Mouse (Mus musculus) B cell, adult 62 days (primary cell): Measurements from ENCODE around the gene Sh2b1. TPM values are rescaled to one million over a fixed set of nuclear protein-coding genes. Genes with fewer than 3 reads are reported as not detected.

ENCODE experiments used
- total RNA-seq: library from RNA; stranded (reverse); gene quantifications from 4 replicates; pipeline ENCODE4 v1.2.4, GENCODE M21; 2023

Gene Sh2b1
- 69.8 to 81.3 TPM (median 71.0 TPM) in 4 replicates for total RNA-seq

DNA sequence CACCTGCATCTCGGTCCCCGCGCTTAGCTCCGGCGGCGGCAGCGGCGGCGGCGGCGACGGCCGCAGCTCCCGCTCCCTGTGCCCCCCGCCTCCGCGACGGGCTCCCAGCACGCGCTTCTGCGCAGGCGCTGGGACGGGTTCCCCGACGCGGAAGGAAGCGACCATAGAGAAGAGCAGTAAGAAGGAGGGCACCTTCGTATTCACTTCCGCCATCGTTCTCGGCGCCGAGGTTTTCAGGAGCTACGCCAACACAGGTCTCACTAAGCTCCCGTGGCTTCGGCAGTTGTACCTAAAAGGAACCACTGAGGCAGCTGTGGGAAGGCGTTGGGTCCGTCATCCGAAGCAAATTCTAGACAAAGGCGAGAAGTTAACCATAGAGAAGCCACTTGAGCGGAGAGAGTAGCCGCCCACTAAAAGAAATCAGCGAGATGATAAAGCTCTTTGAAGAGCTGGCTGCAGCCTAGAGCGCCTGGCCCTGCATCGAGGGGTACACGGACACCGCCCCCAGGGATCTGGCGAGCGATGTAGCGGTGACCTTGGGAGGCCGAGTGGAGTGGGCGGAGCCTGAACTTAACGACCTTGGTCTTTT lies at the start of gene Sh2b1:
Gene Sh2b1, minus strand, starts transcription at position 432 of the 589 bp plus-strand sequence.

DNA sequence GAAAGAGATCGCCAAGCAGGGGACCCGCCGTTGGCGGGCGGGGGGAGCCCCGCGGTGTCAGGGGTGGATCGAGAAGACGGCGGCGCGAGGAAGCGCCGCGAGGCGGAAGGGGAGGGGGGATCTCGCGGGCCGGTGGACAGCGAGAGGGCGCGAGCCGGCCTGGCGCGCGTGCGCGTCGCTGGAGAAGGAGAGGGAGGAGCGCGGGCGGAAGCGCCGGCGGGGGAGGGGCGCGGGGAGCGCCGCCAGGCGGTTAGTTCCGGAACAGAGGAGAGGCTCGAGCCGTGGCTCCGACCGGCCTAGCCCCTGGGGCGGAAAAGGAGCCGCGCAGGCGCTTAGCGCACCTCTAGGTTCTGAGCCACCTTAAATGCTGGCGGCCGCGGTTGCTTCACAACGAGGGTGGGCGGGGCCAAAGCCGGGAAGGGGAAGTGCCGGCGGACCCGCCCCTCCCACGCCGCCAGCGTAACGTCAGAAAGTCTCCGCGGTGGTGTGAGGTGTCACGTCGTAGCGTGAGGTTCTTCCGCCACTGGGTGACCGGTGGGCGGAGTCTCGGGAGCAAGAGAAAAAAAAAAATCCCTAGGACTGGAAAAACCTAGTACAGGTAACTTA lies 28.2 kb upstream of the Sh2b1 start, which contains the start of gene Atxn2l:
Gene Atxn2l, minus strand, starts transcription at position 165 of the 606 bp plus-strand sequence.

DNA sequence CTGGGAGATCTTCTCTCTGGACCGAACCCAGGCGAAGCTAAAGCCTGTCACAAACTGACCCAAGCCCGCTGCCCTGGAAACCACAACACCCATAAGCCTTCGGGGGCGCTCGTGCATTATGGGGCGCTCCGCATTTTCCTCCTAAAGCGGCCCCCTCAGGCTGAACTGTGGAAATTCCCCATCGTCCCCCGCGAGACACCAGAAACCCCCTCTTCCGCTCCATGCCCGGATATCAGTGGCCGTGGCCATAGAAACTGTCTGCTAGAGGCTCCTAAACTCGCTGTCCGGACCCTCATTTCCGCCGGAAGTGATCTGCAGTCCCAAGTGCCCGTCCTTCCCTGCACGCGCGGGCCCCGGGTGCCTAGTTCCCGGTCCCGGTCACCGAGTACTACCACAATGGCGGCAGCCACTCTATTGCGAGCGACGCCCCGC lies 11.8 kb upstream of the Sh2b1 start, which contains the start of gene Tufm:
Gene Tufm, plus strand, starts transcription at position 310 of the 432 bp plus-strand sequence.

DNA sequence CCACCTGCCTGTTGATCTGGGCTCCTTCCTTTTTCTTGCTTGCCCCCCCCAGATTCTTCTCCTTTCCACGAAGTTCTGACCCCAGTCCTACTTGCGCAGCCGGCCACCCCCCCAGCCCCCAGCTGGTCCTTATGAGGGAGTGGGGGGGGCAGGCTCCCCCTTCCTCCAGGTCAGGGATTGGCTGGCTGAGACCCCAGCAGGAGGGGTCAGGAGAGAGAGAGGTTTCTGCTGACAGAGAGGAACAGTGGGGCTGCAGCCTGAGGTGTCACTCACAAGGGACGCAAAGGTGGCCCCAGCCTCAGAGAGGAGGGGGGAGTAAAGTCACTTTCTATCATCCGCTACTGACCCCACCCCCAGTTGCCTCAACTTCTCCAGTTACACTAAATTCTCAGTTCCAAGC lies 12.2 kb downstream of the Sh2b1 start, which contains the start of gene Atp2a1:
Gene Atp2a1, minus strand, starts transcription at position 105 of the 400 bp plus-strand sequence.

DNA sequence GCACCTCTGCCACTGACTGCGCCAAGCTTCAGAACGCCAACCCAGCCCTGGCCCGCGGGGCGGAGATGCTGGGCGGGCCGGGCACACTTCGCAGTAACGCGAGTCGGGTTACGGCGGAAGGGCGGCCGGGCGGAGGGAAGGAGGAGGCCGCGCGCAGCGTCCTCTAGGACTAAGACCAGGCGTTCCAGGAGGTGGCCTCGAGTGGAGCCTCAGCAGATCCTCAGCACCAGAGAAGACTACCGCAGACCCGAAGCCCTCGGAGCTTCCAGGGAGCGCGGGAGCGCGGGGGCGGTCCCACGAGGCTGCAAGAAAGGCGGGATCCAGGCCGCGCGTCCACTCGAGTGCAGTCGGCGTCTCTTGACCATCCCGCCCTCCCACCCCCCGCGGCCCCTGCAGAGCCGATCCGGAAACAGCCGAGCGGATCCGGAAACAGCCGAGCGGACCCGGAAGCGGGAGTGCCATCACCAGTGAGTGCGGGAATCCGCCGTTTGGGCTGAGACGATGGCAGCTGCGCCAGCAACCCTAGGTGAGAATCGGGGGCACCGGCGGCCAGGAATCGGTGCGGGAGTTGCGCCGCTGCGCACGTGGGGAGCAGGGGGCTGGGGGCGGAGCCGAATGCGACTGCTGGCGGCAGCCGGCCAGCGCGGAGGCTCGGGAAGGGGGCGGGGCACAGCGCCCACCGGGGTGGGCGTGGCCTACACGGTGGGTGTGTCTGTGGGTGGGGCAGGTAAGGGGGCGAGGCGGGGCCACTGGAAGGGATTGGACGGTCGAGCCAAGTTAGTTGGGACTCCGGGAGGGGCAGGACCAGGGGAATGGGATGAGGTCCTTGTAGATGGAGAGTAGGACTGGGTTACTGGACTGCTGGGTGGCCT lies 46.4 kb downstream of the Sh2b1 start, which contains the start of gene Rabep2:
Gene Rabep2, plus strand, starts transcription at position 129 of the 872 bp plus-strand sequence.

Other genes starting within 250 kb of the Sh2b1 start
- gene Sbk1, start 202.8 kb downstream of the Sh2b1 start, total RNA-seq, result 160 to 180 TPM (median 165 TPM) in 4 replicates
- gene Lat, start 105.9 kb downstream of the Sh2b1 start, total RNA-seq, result 3.4 to 5.0 TPM (median 4.2 TPM) in 4 replicates
- 63.0 to 68.9 TPM (median 66.1 TPM) in 4 replicates for gene Spns1, start 98.0 kb downstream of the Sh2b1 start, total RNA-seq
- gene Nfatc2ip, start 78.7 kb downstream of the Sh2b1 start, total RNA-seq, result 27.8 to 30.2 TPM (median 28.4 TPM) in 4 replicates
- gene Cd19, start 60.5 kb downstream of the Sh2b1 start, total RNA-seq, result 1,144 to 1,180 TPM (median 1,152 TPM) in 4 replicates
- gene Rabep2, start 46.7 kb downstream of the Sh2b1 start, total RNA-seq, result 118 to 128 TPM (median 120 TPM) in 4 replicates
- gene Atp2a1, start 12.3 kb downstream of the Sh2b1 start, total RNA-seq, result 0.15 to 0.72 TPM (median 0.34 TPM) in 4 replicates
- gene Tufm, start 11.9 kb upstream of the Sh2b1 start, total RNA-seq, result 46.5 to 61.1 TPM (median 51.6 TPM) in 4 replicates
- 208 to 212 TPM (median 210 TPM) in 4 replicates for gene Atxn2l, start 28.0 kb upstream of the Sh2b1 start, total RNA-seq
- gene Eif3c, start 91.0 kb upstream of the Sh2b1 start, total RNA-seq, result 130 to 146 TPM (median 143 TPM) in 4 replicates
- gene Apobr, start 109.5 kb upstream of the Sh2b1 start, total RNA-seq, result 1.7 to 3.9 TPM (median 2.4 TPM) in 4 replicates
- 60.3 to 80.2 TPM (median 76.1 TPM) in 4 replicates for gene Cln3, start 110.4 kb upstream of the Sh2b1 start, total RNA-seq
- not detected in 4 replicates for gene Il27, start 119.5 kb upstream of the Sh2b1 start, total RNA-seq
- gene Nupr1, start 155.4 kb upstream of the Sh2b1 start, total RNA-seq, result not detected in 4 replicates
- 56.8 to 72.7 TPM (median 63.1 TPM) in 4 replicates for gene Sgf29, start 173.9 kb upstream of the Sh2b1 start, total RNA-seq
- gene Sult1a1, start 201.0 kb upstream of the Sh2b1 start, total RNA-seq, result 0.46 TPM in 1 of 4 replicates, not detected in the others
- 90.9 to 132 TPM (median 97.6 TPM) in 4 replicates for gene Bola2, start 220.0 kb upstream of the Sh2b1 start, total RNA-seq
- 4.7 to 6.0 TPM (median 5.2 TPM) in 4 replicates for gene Slx1b, start 220.4 kb upstream of the Sh2b1 start, total RNA-seq
- gene Coro1a, start 232.4 kb upstream of the Sh2b1 start, total RNA-seq, result 1,245 to 1,260 TPM (median 1,252 TPM) in 4 replicates